Mouse (Mus musculus): ENCODE results near the gene Fat4. TPM values are rescaled to one million over a fixed set of nuclear protein-coding genes. Genes with fewer than 3 reads are reported as not detected.

The Fat4 gene
- polyA plus RNA-seq, 1 experiment, result 0.83 TPM

- 56% methylated on average over 1 of the region's 1 CpGs for WGBS
- no peak overlapping the region for H3K27ac ChIP-seq (ENCODE audit: insufficient read depth, low read length)
Observed at GRCm38 (mm10) chr3:38900839-38901238, 14.1 kb downstream of the Fat4 start.

GRCm38 (mm10) chr3:38906832-38907231 is 20.1 kb downstream of the Fat4 start:
- TF ChIP-seq CTCF (IDR thresholded peaks at IDR 0.05; ENCODE audit: extremely low read depth, insufficient read depth, insufficient read length, insufficient replicate concordance) (no peak), POLR2A (IDR thresholded peaks at IDR 0.05; ENCODE audit: low read depth, low read length) (no peak)
- no peaks in the 10 kb centered on the region for H3K4me1 ChIP-seq (ENCODE audit: control insufficient read depth, insufficient read depth, insufficient read length)
- no peaks in the 10 kb centered on the region for H3K36me3 ChIP-seq (ENCODE audit: control insufficient read depth, insufficient read depth, low read length)
- WGBS, result 65% methylated on average over 3 of the region's 3 CpGs
- DNase-seq (ENCODE audit: low read depth in 1 of 2, low spot score in 2 of 2), result no peak
- H3K27me3 ChIP-seq (ENCODE audit: control insufficient read depth, insufficient read depth, low read length), result no peaks in the 10 kb centered on the region
- H3K27ac ChIP-seq (ENCODE audit: insufficient read depth, low read length), result no peak overlapping the region
- H3K4me3 ChIP-seq (ENCODE audit: extremely low read depth, insufficient read depth, insufficient read length), result no peak overlapping the region

More at GRCm38 (mm10) chr3:38900839-38901238, 14.1 kb downstream of the Fat4 start:
- H3K4me1 ChIP-seq (ENCODE audit: control insufficient read depth, insufficient read depth, insufficient read length), result no peaks in the 10 kb centered on the region
- H3K36me3 ChIP-seq (ENCODE audit: control insufficient read depth, insufficient read depth, low read length), result no peaks in the 10 kb centered on the region
- no peaks in the 10 kb centered on the region for H3K27me3 ChIP-seq (ENCODE audit: control insufficient read depth, insufficient read depth, low read length)
- TF ChIP-seq CTCF (IDR thresholded peaks at IDR 0.05; ENCODE audit: extremely low read depth, insufficient read depth, insufficient read length, insufficient replicate concordance) (no peak), POLR2A (IDR thresholded peaks at IDR 0.05; ENCODE audit: low read depth, low read length) (no peak)
- no peak for DNase-seq (ENCODE audit: low read depth in 1 of 2, low spot score in 2 of 2)
- H3K4me3 ChIP-seq (ENCODE audit: extremely low read depth, insufficient read depth, insufficient read length), result no peak overlapping the region

GRCm38 (mm10) chr3:38907676-38908425 is 21.1 kb downstream of the Fat4 start:
- WGBS, result 64% methylated on average over 14 of the region's 14 CpGs

GRCm38 (mm10) chr3:38908426-38909111 is 21.8 kb downstream of the Fat4 start:
- H3K27me3 ChIP-seq (ENCODE audit: control insufficient read depth, insufficient read depth, low read length), result no peaks in the 10 kb centered on the region
- 87% methylated on average over 13 of the region's 13 CpGs for WGBS
- no peak overlapping the region for H3K27ac ChIP-seq (ENCODE audit: insufficient read depth, low read length)
- TF ChIP-seq CTCF (IDR thresholded peaks at IDR 0.05; ENCODE audit: extremely low read depth, insufficient read depth, insufficient read length, insufficient replicate concordance), result no peak
- TF ChIP-seq POLR2A (IDR thresholded peaks at IDR 0.05; ENCODE audit: low read depth, low read length), result no peak
- H3K4me3 ChIP-seq (ENCODE audit: extremely low read depth, insufficient read depth, insufficient read length), result no peak overlapping the region
- H3K4me1 ChIP-seq (ENCODE audit: control insufficient read depth, insufficient read depth, insufficient read length), result no peaks in the 10 kb centered on the region
- H3K36me3 ChIP-seq (ENCODE audit: control insufficient read depth, insufficient read depth, low read length), result no peaks in the 10 kb centered on the region
- DNase-seq (ENCODE audit: low read depth in 1 of 2, low spot score in 2 of 2), result no peak

More at GRCm38 (mm10) chr3:38907676-38908425, 21.1 kb downstream of the Fat4 start:
- Histone ChIP-seq H3K4me3 (ENCODE audit: extremely low read depth, insufficient read depth, insufficient read length) (no peak overlapping the region), H3K27ac (ENCODE audit: insufficient read depth, low read length) (no peak overlapping the region), H3K4me1 (ENCODE audit: control insufficient read depth, insufficient read depth, insufficient read length) (no peaks in the 10 kb centered on the region), H3K27me3 (ENCODE audit: control insufficient read depth, insufficient read depth, low read length) (no peaks in the 10 kb centered on the region), H3K36me3 (ENCODE audit: control insufficient read depth, insufficient read depth, low read length) (no peaks in the 10 kb centered on the region)
- no peak for DNase-seq (ENCODE audit: low read depth in 1 of 2, low spot score in 2 of 2)
- TF ChIP-seq POLR2A (IDR thresholded peaks at IDR 0.05; ENCODE audit: low read depth, low read length) (no peak), CTCF (IDR thresholded peaks at IDR 0.05; ENCODE audit: extremely low read depth, insufficient read depth, insufficient read length, insufficient replicate concordance) (no peak)

- 92% methylated on average over 5 of the region's 5 CpGs for WGBS
- no peaks in the 10 kb centered on the region for H3K36me3 ChIP-seq (ENCODE audit: control insufficient read depth, insufficient read depth, low read length)
- DNase-seq (ENCODE audit: low read depth in 1 of 2, low spot score in 2 of 2), result no peak
- H3K27me3 ChIP-seq (ENCODE audit: control insufficient read depth, insufficient read depth, low read length), result no peaks in the 10 kb centered on the region
- H3K4me1 ChIP-seq (ENCODE audit: control insufficient read depth, insufficient read depth, insufficient read length), result no peaks in the 10 kb centered on the region
- no peak overlapping the region for H3K27ac ChIP-seq (ENCODE audit: insufficient read depth, low read length)
- no peak overlapping the region for H3K4me3 ChIP-seq (ENCODE audit: extremely low read depth, insufficient read depth, insufficient read length)
- TF ChIP-seq POLR2A (IDR thresholded peaks at IDR 0.05; ENCODE audit: low read depth, low read length), result no peak
Observed at GRCm38 (mm10) chr3:38912768-38913487, 26.2 kb downstream of the Fat4 start.

GRCm38 (mm10) chr3:38913488-38914105 is 26.9 kb downstream of the Fat4 start:
- no peak for DNase-seq (ENCODE audit: low read depth in 1 of 2, low spot score in 2 of 2)
- H3K27me3 ChIP-seq (ENCODE audit: control insufficient read depth, insufficient read depth, low read length), result no peaks in the 10 kb centered on the region
- 81% methylated on average over 11 of the region's 11 CpGs for WGBS
- H3K4me1 ChIP-seq (ENCODE audit: control insufficient read depth, insufficient read depth, insufficient read length), result no peaks in the 10 kb centered on the region
- TF ChIP-seq CTCF (IDR thresholded peaks at IDR 0.05; ENCODE audit: extremely low read depth, insufficient read depth, insufficient read length, insufficient replicate concordance) (no peak), POLR2A (IDR thresholded peaks at IDR 0.05; ENCODE audit: low read depth, low read length) (no peak)
- H3K27ac ChIP-seq (ENCODE audit: insufficient read depth, low read length), result no peak overlapping the region
- H3K4me3 ChIP-seq (ENCODE audit: extremely low read depth, insufficient read depth, insufficient read length), result no peak overlapping the region
- no peaks in the 10 kb centered on the region for H3K36me3 ChIP-seq (ENCODE audit: control insufficient read depth, insufficient read depth, low read length)
